Mouse (Mus musculus) lung, postnatal 4 days (tissue): ENCODE results near the gene Zzz3.

ENCODE experiments used
- DNase-seq, 2 experiments: peaks; one replicate each; pipeline ENCODE4 v3.0.0; 2021

Zzz3 gene

GRCm38 (mm10) chr3:152498968-152499696, 103.9 kb downstream of the Zzz3 start:
- no peak for DNase-seq

- DNase-seq, result no peak
Observed at GRCm38 (mm10) chr3:152507900-152508299, 112.6 kb downstream of the Zzz3 start.

- DNase-seq, result no peak
Observed at GRCm38 (mm10) chr3:152508419-152508993, 113.2 kb downstream of the Zzz3 start.

- DNase-seq, result no peak
Observed at GRCm38 (mm10) chr3:152509268-152509667, 114.0 kb downstream of the Zzz3 start.
